Mouse (Mus musculus) layer of hippocampus, postnatal 36 days (tissue): ENCODE data around the gene Gm16368. TPM values are rescaled to one million over a fixed set of nuclear protein-coding genes. Genes with fewer than 3 reads are reported as not detected.
"Not testable (repeated sequence)": the region's sequence is repeated elsewhere in the genome, so short reads cannot be mapped to it uniquely, and the experiment has no call there.

Experiments used
- DNase-seq, 2 experiments: peaks; one replicate each; pipeline ENCODE4 v3.0.0; 2022
- total RNA-seq, 2 experiments: library from RNA; stranded (reverse); gene quantifications; 2 replicates each; pipeline ENCODE4 v1.2.3; 2021

Gene Gm16368
- not detected for total RNA-seq

- not testable (repeated sequence) for DNase-seq
Observed at GRCm38 (mm10) chr12:88083397-88083796, at the start of gene Gm16368. TSS of gene Gm16368 (plus strand) at chr12:88083697.

GRCm38 (mm10) chr12:88039062-88039461 lies 44.4 kb upstream of the Gm16368 start:
- not testable (repeated sequence) for DNase-seq

DNA sequence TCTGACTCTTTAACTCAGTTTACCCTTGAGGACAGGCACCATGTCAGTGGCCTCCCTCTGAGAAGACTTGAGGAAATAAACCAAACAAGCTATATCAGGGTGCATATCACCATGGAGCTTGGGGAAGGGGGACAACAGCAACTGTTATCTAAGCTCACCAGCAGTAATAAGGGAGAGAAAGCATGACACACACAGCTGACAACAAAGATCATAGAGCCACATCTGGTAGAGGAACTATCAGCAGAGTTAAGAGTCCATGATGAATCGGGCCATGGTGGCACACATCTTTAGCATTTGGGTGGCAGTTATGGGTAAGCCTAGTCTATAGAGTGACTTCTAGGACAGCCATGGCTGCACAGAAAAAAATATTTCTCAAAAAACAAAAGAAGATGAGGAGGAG lies 43.8 kb upstream of the Gm16368 start:
- DNase-seq: not testable (repeated sequence)

GRCm38 (mm10) chr12:88045226-88045625 lies 38.3 kb upstream of the Gm16368 start:
- DNase-seq: not testable (repeated sequence)

Other genes starting within 250 kb of the Gm16368 start
- gene Gm2001, start 241.4 kb upstream of the Gm16368 start, total RNA-seq: not detected
- gene Gm2016, start 209.6 kb upstream of the Gm16368 start, total RNA-seq: not detected
- not detected for gene Gm2022, start 188.3 kb upstream of the Gm16368 start, total RNA-seq
- not detected for gene Gm2035, start 163.8 kb upstream of the Gm16368 start, total RNA-seq
- gene Gm2042, start 129.6 kb upstream of the Gm16368 start, total RNA-seq: not detected
- gene Gm2075, start 71.8 kb upstream of the Gm16368 start, total RNA-seq: not detected
- gene Gm6803, start 64.9 kb upstream of the Gm16368 start, total RNA-seq: not detected
- gene Gm2056, start 56.7 kb upstream of the Gm16368 start, total RNA-seq: not detected
- gene Gm10436, start 98.4 kb downstream of the Gm16368 start, total RNA-seq: not detected
- not detected for gene Gm8332, start 166.4 kb downstream of the Gm16368 start, total RNA-seq
- not detected for gene Gm5662, start 190.8 kb downstream of the Gm16368 start, total RNA-seq
- gene Gm5039, start 240.3 kb downstream of the Gm16368 start, total RNA-seq: not detected